Mouse (Mus musculus): ENCODE measurements at regions not wholly inside any gene's neighbourhood (a gene's known extent, or its start where the extent isn't known, plus 50 kb on each side); places are given as distances from the start of the nearest gene placed in this dataset.

- no peaks in the 10 kb centered on the region for H3K9me3 ChIP-seq (replicated peaks; ENCODE audit: control insufficient read depth, insufficient read depth, low read length, poor library complexity, severe bottlenecking)
- no peak overlapping the region for H3K4me3 ChIP-seq (ENCODE audit: low read depth, low read length)
- no peak for TF ChIP-seq POLR2A (IDR thresholded peaks at IDR 0.05; ENCODE audit: insufficient read depth, low read length)
- TF ChIP-seq CTCF (IDR thresholded peaks at IDR 0.05; ENCODE audit: low read depth, low read length) = no peak
- no peak for TF ChIP-seq EP300 (IDR thresholded peaks at IDR 0.05; ENCODE audit: insufficient read depth, low read depth, low read length)
- H3K4me1 ChIP-seq (ENCODE audit: control insufficient read depth, insufficient read depth, low read length) = no peaks in the 10 kb centered on the region
- no peaks in the 10 kb centered on the region for H3K27me3 ChIP-seq (ENCODE audit: control insufficient read depth, insufficient read depth, low read length, poor library complexity, severe bottlenecking)
- no peak overlapping the region for H3K9ac ChIP-seq (ENCODE audit: low read depth, poor library complexity, severe bottlenecking)
- H3K27ac ChIP-seq (ENCODE audit: insufficient read depth, low read length) = no peak overlapping the region
- no peaks in the 10 kb centered on the region for H3K36me3 ChIP-seq (ENCODE audit: control insufficient read depth, insufficient read depth, low read length, poor library complexity, severe bottlenecking)
Measured at GRCm38 (mm10) chr14:67170801-67171200, 1161.8 kb upstream of the Gulo start.

DNA sequence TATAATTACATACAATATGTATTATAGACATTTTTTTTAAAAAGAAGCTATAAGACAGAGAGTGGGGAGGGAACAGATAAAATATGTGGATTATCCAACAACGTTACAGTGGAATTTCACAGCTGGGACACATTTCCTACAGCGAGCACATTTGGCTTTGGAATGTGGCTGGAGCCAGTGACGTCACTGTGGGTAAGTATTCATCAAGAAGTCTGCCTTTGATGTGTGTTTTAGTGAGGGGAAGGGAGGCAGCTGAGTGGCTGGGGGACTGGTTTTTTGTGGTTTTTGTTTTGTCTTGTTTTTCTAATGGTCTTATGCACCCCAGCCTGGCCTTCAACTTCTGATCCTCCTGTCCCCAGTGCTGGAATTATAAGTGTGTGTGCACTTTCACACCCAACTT lies 1161.2 kb upstream of the Gulo start:
- Histone ChIP-seq H3K27ac (ENCODE audit: insufficient read depth, low read length) (no peak overlapping the region), H3K27me3 (ENCODE audit: control insufficient read depth, insufficient read depth, low read length, poor library complexity, severe bottlenecking) (no peaks in the 10 kb centered on the region)

GRCm38 (mm10) chr14:67169201-67169600 lies 1160.2 kb upstream of the Gulo start:
- no peaks in the 10 kb centered on the region for H3K27me3 ChIP-seq (ENCODE audit: control insufficient read depth, insufficient read depth, low read length, poor library complexity, severe bottlenecking)
- H3K36me3 ChIP-seq (ENCODE audit: control insufficient read depth, insufficient read depth, low read length, poor library complexity, severe bottlenecking) = no peaks in the 10 kb centered on the region
- no peaks in the 10 kb centered on the region for H3K4me1 ChIP-seq (ENCODE audit: control insufficient read depth, insufficient read depth, low read length)
- H3K4me3 ChIP-seq (ENCODE audit: low read depth, low read length) = no peak overlapping the region
- no peaks in the 10 kb centered on the region for H3K9me3 ChIP-seq (replicated peaks; ENCODE audit: control insufficient read depth, insufficient read depth, low read length, poor library complexity, severe bottlenecking)
- no peak overlapping the region for H3K27ac ChIP-seq (ENCODE audit: insufficient read depth, low read length)
- no peak for TF ChIP-seq POLR2A (IDR thresholded peaks at IDR 0.05; ENCODE audit: insufficient read depth, low read length)
- no peak for TF ChIP-seq EP300 (IDR thresholded peaks at IDR 0.05; ENCODE audit: insufficient read depth, low read depth, low read length)
- TF ChIP-seq CTCF (IDR thresholded peaks at IDR 0.05; ENCODE audit: low read depth, low read length) = no peak
- no peak overlapping the region for H3K9ac ChIP-seq (ENCODE audit: low read depth, poor library complexity, severe bottlenecking)

More for the DNA sequence above, 1161.2 kb upstream of the Gulo start:
- Histone ChIP-seq H3K36me3 (ENCODE audit: control insufficient read depth, insufficient read depth, low read length, poor library complexity, severe bottlenecking) (no peaks in the 10 kb centered on the region), H3K4me1 (ENCODE audit: control insufficient read depth, insufficient read depth, low read length) (no peaks in the 10 kb centered on the region), H3K9ac (ENCODE audit: low read depth, poor library complexity, severe bottlenecking) (no peak overlapping the region), H3K9me3 (replicated peaks; ENCODE audit: control insufficient read depth, insufficient read depth, low read length, poor library complexity, severe bottlenecking) (no peaks in the 10 kb centered on the region), H3K4me3 (ENCODE audit: low read depth, low read length) (no peak overlapping the region)
- TF ChIP-seq CTCF (IDR thresholded peaks at IDR 0.05; ENCODE audit: low read depth, low read length) = no peak
- no peak for TF ChIP-seq EP300 (IDR thresholded peaks at IDR 0.05; ENCODE audit: insufficient read depth, low read depth, low read length)
- no peak for TF ChIP-seq POLR2A (IDR thresholded peaks at IDR 0.05; ENCODE audit: insufficient read depth, low read length)

GRCm38 (mm10) chr14:67159996-67160395 lies 1151.0 kb upstream of the Gulo start:
- Histone ChIP-seq H3K27ac (ENCODE audit: insufficient read depth, low read length) (no peak overlapping the region), H3K9ac (ENCODE audit: low read depth, poor library complexity, severe bottlenecking) (no peak overlapping the region), H3K4me1 (ENCODE audit: control insufficient read depth, insufficient read depth, low read length) (no peaks in the 10 kb centered on the region), H3K4me3 (ENCODE audit: low read depth, low read length) (no peak overlapping the region), H3K9me3 (replicated peaks; ENCODE audit: control insufficient read depth, insufficient read depth, low read length, poor library complexity, severe bottlenecking) (no peaks in the 10 kb centered on the region), H3K27me3 (ENCODE audit: control insufficient read depth, insufficient read depth, low read length, poor library complexity, severe bottlenecking) (no peaks in the 10 kb centered on the region), H3K36me3 (ENCODE audit: control insufficient read depth, insufficient read depth, low read length, poor library complexity, severe bottlenecking) (no peaks in the 10 kb centered on the region)
- TF ChIP-seq POLR2A (IDR thresholded peaks at IDR 0.05; ENCODE audit: insufficient read depth, low read length) (no peak), CTCF (IDR thresholded peaks at IDR 0.05; ENCODE audit: low read depth, low read length) (no peak), EP300 (IDR thresholded peaks at IDR 0.05; ENCODE audit: insufficient read depth, low read depth, low read length) (no peak)

GRCm38 (mm10) chr14:67158867-67159266 lies 1149.9 kb upstream of the Gulo start:
- TF ChIP-seq POLR2A (IDR thresholded peaks at IDR 0.05; ENCODE audit: insufficient read depth, low read length) (no peak), EP300 (IDR thresholded peaks at IDR 0.05; ENCODE audit: insufficient read depth, low read depth, low read length) (no peak), CTCF (IDR thresholded peaks at IDR 0.05; ENCODE audit: low read depth, low read length) (no peak)
- H3K9ac ChIP-seq (ENCODE audit: low read depth, poor library complexity, severe bottlenecking) = no peak overlapping the region
- no peaks in the 10 kb centered on the region for H3K27me3 ChIP-seq (ENCODE audit: control insufficient read depth, insufficient read depth, low read length, poor library complexity, severe bottlenecking)
- H3K27ac ChIP-seq (ENCODE audit: insufficient read depth, low read length) = no peak overlapping the region
- H3K9me3 ChIP-seq (replicated peaks; ENCODE audit: control insufficient read depth, insufficient read depth, low read length, poor library complexity, severe bottlenecking) = no peaks in the 10 kb centered on the region
- no peaks in the 10 kb centered on the region for H3K4me1 ChIP-seq (ENCODE audit: control insufficient read depth, insufficient read depth, low read length)
- no peaks in the 10 kb centered on the region for H3K36me3 ChIP-seq (ENCODE audit: control insufficient read depth, insufficient read depth, low read length, poor library complexity, severe bottlenecking)
- no peak overlapping the region for H3K4me3 ChIP-seq (ENCODE audit: low read depth, low read length)

- H3K36me3 ChIP-seq (ENCODE audit: control insufficient read depth, insufficient read depth, low read length, poor library complexity, severe bottlenecking) = no peaks in the 10 kb centered on the region
- no peak overlapping the region for H3K9ac ChIP-seq (ENCODE audit: low read depth, poor library complexity, severe bottlenecking)
- no peak overlapping the region for H3K4me3 ChIP-seq (ENCODE audit: low read depth, low read length)
- H3K27me3 ChIP-seq (ENCODE audit: control insufficient read depth, insufficient read depth, low read length, poor library complexity, severe bottlenecking) = no peaks in the 10 kb centered on the region
- no peak overlapping the region for H3K27ac ChIP-seq (ENCODE audit: insufficient read depth, low read length)
- H3K4me1 ChIP-seq (ENCODE audit: control insufficient read depth, insufficient read depth, low read length) = no peaks in the 10 kb centered on the region
- H3K9me3 ChIP-seq (replicated peaks; ENCODE audit: control insufficient read depth, insufficient read depth, low read length, poor library complexity, severe bottlenecking) = no peaks in the 10 kb centered on the region
- TF ChIP-seq POLR2A (IDR thresholded peaks at IDR 0.05; ENCODE audit: insufficient read depth, low read length) (no peak), CTCF (IDR thresholded peaks at IDR 0.05; ENCODE audit: low read depth, low read length) (no peak), EP300 (IDR thresholded peaks at IDR 0.05; ENCODE audit: insufficient read depth, low read depth, low read length) (no peak)
Measured at GRCm38 (mm10) chr14:67156366-67156765, 1147.4 kb upstream of the Gulo start.

All from ES-Bruce4 (cell line).